Mouse (Mus musculus) hindbrain, embryonic 14.5 days (tissue): ENCODE data around the gene Utp14b. TPM values are rescaled to one million over a fixed set of nuclear protein-coding genes. Genes with fewer than 3 reads are reported as not detected.

ENCODE experiments used
- ATAC-seq: fragments of 200-750 bp; cut with Nextera tagmentation; 2 replicates; pipeline ENCODE4 v1.8.0; 2017; ENCODE audit warnings: moderate number of reproducible peaks, mild to moderate bottlenecking, moderate TSS enrichment, moderate library complexity; ENCODE audit not compliant: low FRiP score
- DNase-seq: peaks from one replicate; pipeline ENCODE4 v3.0.0-alpha.2; 2015; ENCODE audit warnings: low spot score
- H3K27ac ChIP-seq: fragments of 300-500 bp; sonication (generic); 2 replicates; pipeline ENCODE4 v1.5.1; 2014; ENCODE audit warnings: mild to moderate bottlenecking, moderate library complexity
- H3K27me3 ChIP-seq: fragments of 300-500 bp; sonication (generic); 2 replicates; pipeline ENCODE4 v1.6.1; 2014; ENCODE audit warnings: mild to moderate bottlenecking, low read length, mixed read lengths; ENCODE audit not compliant: control insufficient read depth, insufficient read depth
- H3K36me3 ChIP-seq: fragments of 300-500 bp; sonication (generic); replicated peaks from 2 replicates; pipeline ENCODE4 v1.6.1; 2014; ENCODE audit not compliant: control insufficient read depth, insufficient read depth
- H3K4me1 ChIP-seq: fragments of 300-500 bp; sonication (generic); replicated peaks from 2 replicates; pipeline ENCODE4 v1.6.1; 2014; ENCODE audit warnings: antibody characterized with exemption, low read length, mixed read lengths; ENCODE audit not compliant: control insufficient read depth, insufficient read depth
- H3K4me2 ChIP-seq: fragments of 300-500 bp; sonication (generic); replicated peaks from 2 replicates; pipeline ENCODE4 v1.6.1; 2014; ENCODE audit warnings: mild to moderate bottlenecking, moderate library complexity
- H3K4me3 ChIP-seq: fragments of 300-500 bp; sonication (generic); replicated peaks from 2 replicates; pipeline ENCODE4 v1.5.1; 2014; ENCODE audit warnings: mild to moderate bottlenecking, low read length
- H3K9ac ChIP-seq: fragments of 300-500 bp; sonication (generic); 2 replicates; pipeline ENCODE4 v1.6.1; 2014
- H3K9me3 ChIP-seq: fragments of 300-500 bp; sonication (generic); 2 replicates; pipeline ENCODE4 v1.6.1; 2016; ENCODE audit warnings: low read length; ENCODE audit not compliant: control insufficient read depth
- WGBS: fragments of 180-500 bp; shearing (Covaris S2); extraction: QIAGEN DNeasy Blood & Tissue Kit; methylation state at CpG from one replicate; pipeline ENCODE4 v1.1.7; 2014; 5-methylcytosine and 5-hydroxymethylcytosine counted together
- polyA plus RNA-seq: library from polyadenylated mRNA; unstranded; fragments of >200 nt; fragmentation: Nextera tagmentation; extraction: Ambion mirVana; gene quantifications from 2 replicates; pipeline ENCODE4 v1.2.1, GENCODE M21; 2014

Gene Utp14b
- polyA plus RNA-seq, 1 experiment from 2014 or later = 4.3 TPM

GRCm38 (mm10) chr1:78702282-78702963 lies 44.6 kb downstream of the Utp14b start:
- H3K9me3 ChIP-seq = no peaks in the 10 kb centered on the region
- no peak overlapping the region for H3K27ac ChIP-seq
- H3K27me3 ChIP-seq = no peaks in the 10 kb centered on the region
- ATAC-seq = no peak
- 92% methylated on average over 14 of the region's 14 CpGs for WGBS
- H3K9ac ChIP-seq = no peak overlapping the region
- H3K36me3 ChIP-seq = peaks cover 81% of the 10 kb centered on the region
- no peak overlapping the region for H3K4me2 ChIP-seq
- no peak for DNase-seq
- H3K4me3 ChIP-seq = no peak overlapping the region
- H3K4me1 ChIP-seq = no peaks in the 10 kb centered on the region

GRCm38 (mm10) chr1:78702964-78703285 lies 45.1 kb downstream of the Utp14b start:
- WGBS = 96% methylated on average over 2 of the region's 2 CpGs

GRCm38 (mm10) chr1:78706338-78706737 lies 48.5 kb downstream of the Utp14b start:
- H3K9me3 ChIP-seq = no peaks in the 10 kb centered on the region
- no peak overlapping the region for H3K27ac ChIP-seq
- no peak overlapping the region for H3K4me3 ChIP-seq
- DNase-seq (no peak), ATAC-seq (no peak)
- H3K9ac ChIP-seq = no peak overlapping the region
- peaks cover 50% of the 10 kb centered on the region for H3K36me3 ChIP-seq
- H3K4me2 ChIP-seq = no peak overlapping the region
- H3K27me3 ChIP-seq = no peaks in the 10 kb centered on the region
- 94% methylated on average over 10 of the region's 10 CpGs for WGBS
- no peaks in the 10 kb centered on the region for H3K4me1 ChIP-seq

More at GRCm38 (mm10) chr1:78702964-78703285, 45.1 kb downstream of the Utp14b start:
- no peak overlapping the region for H3K4me3 ChIP-seq
- H3K36me3 ChIP-seq = peaks cover 77% of the 10 kb centered on the region
- no peak overlapping the region for H3K27ac ChIP-seq
- DNase-seq (no peak), ATAC-seq (no peak)
- H3K4me2 ChIP-seq = no peak overlapping the region
- H3K9me3 ChIP-seq = no peaks in the 10 kb centered on the region
- no peaks in the 10 kb centered on the region for H3K27me3 ChIP-seq
- no peaks in the 10 kb centered on the region for H3K4me1 ChIP-seq
- H3K9ac ChIP-seq = no peak overlapping the region

- H3K9ac ChIP-seq = no peak overlapping the region
- WGBS = 65% methylated on average over 4 of the region's 4 CpGs
- H3K4me1 ChIP-seq = no peaks in the 10 kb centered on the region
- H3K27ac ChIP-seq = no peak overlapping the region
- peaks cover 40% of the 10 kb centered on the region for H3K36me3 ChIP-seq
- no peak for ATAC-seq
- no peak overlapping the region for H3K4me3 ChIP-seq
- H3K27me3 ChIP-seq = no peaks in the 10 kb centered on the region
- peak; percentile 53 for DNase-seq
- H3K4me2 ChIP-seq = no peak overlapping the region
- no peaks in the 10 kb centered on the region for H3K9me3 ChIP-seq
These were observed 49.4 kb downstream of the Utp14b start for GRCm38 (mm10) chr1:78707280-78707679.

- ATAC-seq = no peak
- Histone ChIP-seq H3K4me2 (no peak overlapping the region), H3K4me1 (no peaks in the 10 kb centered on the region), H3K27me3 (no peaks in the 10 kb centered on the region), H3K27ac (no peak overlapping the region), H3K4me3 (no peak overlapping the region), H3K36me3 (peaks cover 13% of the 10 kb centered on the region), H3K9me3 (no peaks in the 10 kb centered on the region), H3K9ac (no peak overlapping the region)
- no peak for DNase-seq
These were observed 52.2 kb downstream of the Utp14b start for GRCm38 (mm10) chr1:78710026-78710425.

- H3K9me3 ChIP-seq = no peaks in the 10 kb centered on the region
These were observed 52.9 kb downstream of the Utp14b start for GRCm38 (mm10) chr1:78710613-78711329.

More at GRCm38 (mm10) chr1:78710613-78711329, 52.9 kb downstream of the Utp14b start:
- no peaks in the 10 kb centered on the region for H3K4me1 ChIP-seq
- H3K27me3 ChIP-seq = no peaks in the 10 kb centered on the region
- H3K36me3 ChIP-seq = peaks cover 6% of the 10 kb centered on the region
- DNase-seq (no peak), ATAC-seq (no peak)
- no peak overlapping the region for H3K4me2 ChIP-seq
- 90% methylated on average over 5 of the region's 5 CpGs for WGBS
- H3K4me3 ChIP-seq = no peak overlapping the region
- H3K9ac ChIP-seq = no peak overlapping the region
- H3K27ac ChIP-seq = no peak overlapping the region

Other genes starting within 250 kb of the Utp14b start
- 164 and 180 TPM in 2 replicates for gene Farsb, start 169.1 kb upstream of the Utp14b start, polyA plus RNA-seq
- gene Mogat1, start 147.0 kb upstream of the Utp14b start, polyA plus RNA-seq = 0.23 and 0.64 TPM in 2 replicates
- 1.2 and 1.5 TPM in 2 replicates for gene BC035947, start 145.9 kb upstream of the Utp14b start, polyA plus RNA-seq
- 109 and 138 TPM in 2 replicates for gene Acsl3, start 213 bp upstream of the Utp14b start, polyA plus RNA-seq
- gene Kcne4, start 158.7 kb downstream of the Utp14b start, polyA plus RNA-seq = 1.1 and 1.7 TPM in 2 replicates